Mouse (Mus musculus): ENCODE results near the gene Id3. TPM values are rescaled to one million over a fixed set of nuclear protein-coding genes. Genes with fewer than 3 reads are reported as not detected.

Id3 gene
- polyA plus RNA-seq, 1 experiment from 2014 or later: 206 TPM

- H3K9ac ChIP-seq: peak overlapping the region; percentile 68
- H3K9me3 ChIP-seq (ENCODE audit: control insufficient read depth, low read length): no peaks in the 10 kb centered on the region
- peak overlapping the region; percentile 35 for H3K4me3 ChIP-seq (replicated peaks; ENCODE audit: low read length)
- peak; percentile 75 for ATAC-seq (ENCODE audit: low FRiP score)
- DNase-seq (ENCODE audit: low spot score): peak; percentile 77
- peaks cover 46% of the 10 kb centered on the region for H3K4me1 ChIP-seq (replicated peaks; ENCODE audit: control insufficient read depth, insufficient read depth, low read length)
- H3K27ac ChIP-seq: peak overlapping the region; percentile 94
- no peaks in the 10 kb centered on the region for H3K36me3 ChIP-seq (replicated peaks; ENCODE audit: control insufficient read depth, insufficient read depth)
- H3K27me3 ChIP-seq (ENCODE audit: control insufficient read depth, insufficient read depth, low read length): no peaks in the 10 kb centered on the region
- WGBS: 2% methylated on average over 46 of the region's 50 CpGs
- peak overlapping the region; percentile 77 for H3K4me2 ChIP-seq (replicated peaks)
These were observed 8.1 kb upstream of the Id3 start for GRCm38 (mm10) chr4:136134978-136135873.

DNA sequence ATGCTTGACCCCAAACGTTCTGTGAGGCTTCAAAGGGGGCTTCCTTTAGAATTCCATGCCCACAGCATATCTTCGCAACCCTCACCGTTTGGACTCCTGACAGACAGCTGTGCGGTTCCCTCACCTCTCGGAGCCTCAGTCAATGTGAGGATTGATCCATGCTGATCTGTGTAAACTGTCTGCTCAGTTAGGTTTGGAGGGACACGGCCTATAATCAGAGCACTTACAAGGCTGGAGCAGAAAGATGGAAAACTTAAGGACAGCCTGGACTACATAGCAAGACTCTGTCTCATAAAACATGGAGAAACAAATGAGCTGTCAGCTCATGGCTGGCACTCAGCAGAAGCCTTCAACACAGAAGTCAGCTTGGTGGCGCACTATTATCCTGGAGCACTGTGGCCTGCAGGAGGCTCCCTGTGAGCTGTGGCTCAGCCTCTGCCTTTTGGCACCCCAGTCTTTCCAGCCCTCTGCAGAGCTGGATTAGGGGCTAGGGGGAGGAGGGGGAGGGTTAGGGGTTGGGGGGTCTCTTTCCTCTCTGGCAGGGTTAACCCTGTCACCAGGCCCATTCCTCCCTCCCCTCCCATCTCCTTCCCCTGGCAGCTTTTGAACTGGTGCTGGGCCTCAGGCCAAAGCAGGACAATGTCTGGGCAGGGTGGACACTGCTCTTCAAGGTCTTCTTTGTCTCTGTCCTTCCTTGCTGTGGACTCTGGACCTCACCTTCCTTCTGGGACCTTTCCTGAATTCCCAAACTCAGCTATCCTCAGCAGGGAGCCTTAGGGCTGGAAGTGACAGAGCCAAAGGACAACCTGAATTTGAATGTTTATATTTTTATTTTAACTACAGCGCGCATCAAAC, 7.2 kb upstream of the Id3 start:
- ATAC-seq (ENCODE audit: low FRiP score) (peak; percentile 21), DNase-seq (ENCODE audit: low spot score) (no peak)
- Histone ChIP-seq H3K9me3 (ENCODE audit: control insufficient read depth, low read length) (no peaks in the 10 kb centered on the region), H3K4me3 (replicated peaks; ENCODE audit: low read length) (no peak overlapping the region), H3K27me3 (ENCODE audit: control insufficient read depth, insufficient read depth, low read length) (no peaks in the 10 kb centered on the region), H3K27ac (peak overlapping the region; percentile 94), H3K9ac (peak overlapping the region; percentile 68), H3K4me1 (replicated peaks; ENCODE audit: control insufficient read depth, insufficient read depth, low read length) (peaks cover 47% of the 10 kb centered on the region), H3K4me2 (replicated peaks) (peak overlapping the region; percentile 77), H3K36me3 (replicated peaks; ENCODE audit: control insufficient read depth, insufficient read depth) (no peaks in the 10 kb centered on the region)
- 27% methylated on average over 9 of the region's 9 CpGs for WGBS

GRCm38 (mm10) chr4:136139326-136140110, 3.8 kb upstream of the Id3 start:
- DNase-seq (ENCODE audit: low spot score) (no peak), ATAC-seq (ENCODE audit: low FRiP score) (no peak)
- no peaks in the 10 kb centered on the region for H3K36me3 ChIP-seq (replicated peaks; ENCODE audit: control insufficient read depth, insufficient read depth)
- H3K27me3 ChIP-seq (ENCODE audit: control insufficient read depth, insufficient read depth, low read length): peaks cover 9% of the 10 kb centered on the region
- H3K27ac ChIP-seq: peak overlapping the region; percentile 74
- H3K4me1 ChIP-seq (replicated peaks; ENCODE audit: control insufficient read depth, insufficient read depth, low read length): peaks cover 51% of the 10 kb centered on the region
- H3K9ac ChIP-seq: no peak overlapping the region
- H3K9me3 ChIP-seq (ENCODE audit: control insufficient read depth, low read length): no peaks in the 10 kb centered on the region
- 54% methylated on average over 17 of the region's 17 CpGs for WGBS
- H3K4me2 ChIP-seq (replicated peaks): peak overlapping the region; percentile 49
- no peak overlapping the region for H3K4me3 ChIP-seq (replicated peaks; ENCODE audit: low read length)

DNA sequence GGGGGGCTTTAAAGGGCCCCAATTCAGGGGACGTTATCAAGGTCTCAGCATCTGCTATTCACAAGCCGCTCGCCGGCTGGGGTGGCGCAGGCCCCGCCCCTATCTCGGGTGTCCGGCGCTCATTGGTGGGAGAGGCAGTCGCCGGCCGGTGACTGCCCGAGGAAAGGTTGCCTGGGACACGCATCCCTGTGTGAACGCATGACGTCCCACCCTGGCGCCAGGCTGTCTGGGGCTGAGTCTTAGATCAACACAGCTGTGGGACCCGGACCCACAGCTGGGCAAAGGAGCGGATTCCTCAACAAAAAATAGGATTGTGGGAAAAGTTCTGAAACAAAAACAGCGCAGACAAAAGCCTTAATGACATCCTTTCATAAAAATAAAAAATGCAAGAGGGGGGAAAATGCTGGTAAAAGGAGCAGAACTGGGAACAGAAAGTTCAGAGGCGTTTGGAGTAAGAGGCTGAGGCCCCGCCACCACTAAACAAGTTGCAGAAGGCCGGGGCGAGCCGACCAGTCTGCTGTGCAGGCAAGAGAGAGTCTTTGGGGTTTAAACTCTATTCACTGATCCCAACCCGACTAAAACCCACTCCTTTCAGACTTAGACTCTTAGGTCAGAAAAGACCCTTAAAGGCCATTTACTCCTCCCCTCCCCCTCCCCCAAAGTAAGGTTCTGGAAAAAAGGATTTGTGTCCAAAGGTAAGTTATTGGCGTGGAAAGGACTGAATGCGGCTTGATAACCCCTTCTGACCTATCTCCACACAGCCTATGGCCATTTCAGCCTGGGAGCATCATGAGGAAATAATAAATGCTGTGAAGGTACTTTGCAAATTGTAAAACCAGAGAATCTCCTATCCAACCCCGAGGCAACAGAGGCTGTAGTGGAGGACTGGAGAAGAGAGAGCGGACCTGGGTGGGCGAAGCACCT, 2.7 kb upstream of the Id3 start:
- no peaks in the 10 kb centered on the region for H3K36me3 ChIP-seq (replicated peaks; ENCODE audit: control insufficient read depth, insufficient read depth)
- ATAC-seq (ENCODE audit: low FRiP score) (peak; percentile 86), DNase-seq (ENCODE audit: low spot score) (peak; percentile 85)
- no peaks in the 10 kb centered on the region for H3K9me3 ChIP-seq (ENCODE audit: control insufficient read depth, low read length)
- H3K9ac ChIP-seq: peak overlapping the region; percentile 4; the same call in 1 of the 2 replicates
- peaks cover 10% of the 10 kb centered on the region for H3K27me3 ChIP-seq (ENCODE audit: control insufficient read depth, insufficient read depth, low read length)
- H3K4me2 ChIP-seq (replicated peaks): peak overlapping the region; percentile 49
- peak overlapping the region; percentile 90 for H3K27ac ChIP-seq
- peak overlapping the region; percentile 18 for H3K4me3 ChIP-seq (replicated peaks; ENCODE audit: low read length)
- 5% methylated on average over 31 of the region's 31 CpGs for WGBS
- peaks cover 41% of the 10 kb centered on the region for H3K4me1 ChIP-seq (replicated peaks; ENCODE audit: control insufficient read depth, insufficient read depth, low read length)

GRCm38 (mm10) chr4:136142267-136143192, 767 bp upstream of the Id3 start:
- H3K27ac ChIP-seq: peak overlapping the region; percentile 90
- H3K9me3 ChIP-seq (ENCODE audit: control insufficient read depth, low read length): no peaks in the 10 kb centered on the region
- H3K4me3 ChIP-seq (replicated peaks; ENCODE audit: low read length): peak overlapping the region; percentile 52
- peaks cover 32% of the 10 kb centered on the region for H3K4me1 ChIP-seq (replicated peaks; ENCODE audit: control insufficient read depth, insufficient read depth, low read length)
- no peaks in the 10 kb centered on the region for H3K36me3 ChIP-seq (replicated peaks; ENCODE audit: control insufficient read depth, insufficient read depth)
- no peak for ATAC-seq (ENCODE audit: low FRiP score)
- peak overlapping the region; percentile 85 for H3K4me2 ChIP-seq (replicated peaks)
- no peak for DNase-seq (ENCODE audit: low spot score)
- WGBS: 9% methylated on average over 17 of the region's 17 CpGs
- peaks cover 19% of the 10 kb centered on the region for H3K27me3 ChIP-seq (ENCODE audit: control insufficient read depth, insufficient read depth, low read length)
- peak overlapping the region; percentile 78 for H3K9ac ChIP-seq

DNA sequence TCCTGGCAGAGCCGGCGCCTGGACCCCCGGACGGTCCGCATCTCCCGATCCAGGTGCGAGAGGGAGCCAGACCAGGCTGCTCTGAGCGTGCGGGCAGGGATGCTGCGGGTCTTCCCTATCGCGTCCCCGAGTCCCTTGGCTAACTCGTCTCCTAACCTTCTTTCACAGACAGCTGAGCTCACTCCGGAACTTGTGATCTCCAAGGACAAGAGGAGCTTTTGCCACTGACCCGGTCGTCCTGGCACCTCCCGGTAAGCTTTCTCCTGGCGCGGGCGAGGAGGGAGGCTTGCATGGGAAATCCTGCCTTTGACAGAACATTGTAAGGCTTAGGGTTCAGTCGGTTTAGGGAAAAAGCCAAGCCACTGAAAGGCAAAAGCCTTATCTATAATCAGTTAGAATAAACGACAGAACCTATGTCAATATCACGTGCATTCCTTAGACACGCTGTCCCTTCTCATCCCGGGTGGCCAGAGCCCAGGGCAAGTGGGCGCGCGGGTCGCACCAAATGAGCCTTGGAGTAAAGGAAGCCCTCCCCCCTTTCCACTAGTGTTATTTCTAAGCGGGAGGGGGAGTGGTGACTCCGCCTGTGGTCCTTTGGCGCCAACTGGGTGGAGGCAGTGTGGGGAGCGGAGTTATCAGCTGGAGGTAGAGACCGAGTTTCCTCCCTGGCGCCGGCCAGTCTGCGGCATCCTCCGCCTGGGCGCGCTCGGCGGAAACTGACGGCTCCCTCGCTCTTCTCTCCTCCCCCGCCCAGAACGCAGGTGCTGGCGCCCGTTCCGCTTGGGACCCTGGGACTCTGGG, 1.0 kb downstream of the Id3 start:
- Histone ChIP-seq H3K27ac (peak overlapping the region; percentile 84), H3K4me3 (replicated peaks; ENCODE audit: low read length) (peak overlapping the region; percentile 52), H3K9ac (peak overlapping the region; percentile 78), H3K9me3 (ENCODE audit: control insufficient read depth, low read length) (no peaks in the 10 kb centered on the region), H3K27me3 (ENCODE audit: control insufficient read depth, insufficient read depth, low read length) (peaks cover 19% of the 10 kb centered on the region), H3K4me1 (replicated peaks; ENCODE audit: control insufficient read depth, insufficient read depth, low read length) (peaks cover 34% of the 10 kb centered on the region), H3K4me2 (replicated peaks) (peak overlapping the region; percentile 85), H3K36me3 (replicated peaks; ENCODE audit: control insufficient read depth, insufficient read depth) (no peaks in the 10 kb centered on the region)
- WGBS: under 1% methylated on average over 50 of the region's 50 CpGs
- DNase-seq (ENCODE audit: low spot score): no peak
- ATAC-seq (ENCODE audit: low FRiP score): no peak

DNA sequence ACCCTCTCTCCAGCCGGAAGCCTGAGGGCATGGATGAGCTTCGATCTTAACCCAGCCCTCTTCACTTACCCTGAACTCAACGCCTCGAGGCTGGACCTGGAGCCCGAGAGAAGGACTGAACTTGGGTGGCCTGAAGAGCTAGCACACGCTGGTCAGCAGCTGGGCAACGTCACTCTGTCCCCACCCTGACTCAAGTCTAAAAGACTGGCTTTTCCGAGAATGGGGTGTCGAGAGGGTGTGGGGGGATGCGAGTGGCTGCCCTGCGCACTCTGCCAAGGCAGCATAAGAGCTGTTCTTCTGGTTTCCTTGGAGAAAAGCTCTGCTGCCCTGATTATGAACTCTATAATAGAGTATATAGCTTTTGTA, 1.6 kb downstream of the Id3 start:
- Histone ChIP-seq H3K9me3 (ENCODE audit: control insufficient read depth, low read length) (no peaks in the 10 kb centered on the region), H3K4me3 (replicated peaks; ENCODE audit: low read length) (peak overlapping the region; percentile 52), H3K4me1 (replicated peaks; ENCODE audit: control insufficient read depth, insufficient read depth, low read length) (peaks cover 28% of the 10 kb centered on the region), H3K4me2 (replicated peaks) (peak overlapping the region; percentile 85), H3K36me3 (replicated peaks; ENCODE audit: control insufficient read depth, insufficient read depth) (no peaks in the 10 kb centered on the region), H3K9ac (peak overlapping the region; percentile 78), H3K27ac (peak overlapping the region; percentile 84), H3K27me3 (ENCODE audit: control insufficient read depth, insufficient read depth, low read length) (peaks cover 19% of the 10 kb centered on the region)
- WGBS: under 1% methylated on average over 11 of the region's 11 CpGs
- no peak for ATAC-seq (ENCODE audit: low FRiP score)
- DNase-seq (ENCODE audit: low spot score): no peak

Data from hindbrain, embryonic 14.5 days (tissue).